Mouse (Mus musculus): ENCODE measurements around the gene Galm.
"Not testable (repeated sequence)": the region's sequence is repeated elsewhere in the genome, so short reads cannot be mapped to it uniquely, and the experiment has no call there.

Gene Galm

GRCm38 (mm10) chr17:80206671-80207581 lies 79.7 kb downstream of the Galm start, which contains the start of the genes Srsf7 and Ttc39d:
TSS of gene Srsf7 (minus strand) at chr17:80207307.
TSS of gene Ttc39d (plus strand) at chr17:80207460.
- peak; percentile 97 for DNase-seq (ENCODE audit: low read depth)

- DNase-seq (ENCODE audit: low read depth): not testable (repeated sequence)
Observed at GRCm38 (mm10) chr17:80213998-80214397, 86.7 kb downstream of the Galm start.

- no peak for DNase-seq (ENCODE audit: low read depth)
Observed at GRCm38 (mm10) chr17:80220131-80220530, 92.9 kb downstream of the Galm start.

- no peak for DNase-seq (ENCODE audit: low read depth)
Observed at GRCm38 (mm10) chr17:80221202-80221601, 93.9 kb downstream of the Galm start.

GRCm38 (mm10) chr17:80221890-80222628 lies 94.8 kb downstream of the Galm start:
- no peak for DNase-seq (ENCODE audit: low read depth)

- no peak for DNase-seq (ENCODE audit: low read depth)
Observed at GRCm38 (mm10) chr17:80223829-80224228, 96.6 kb downstream of the Galm start.

GRCm38 (mm10) chr17:80224326-80225116 lies 97.2 kb downstream of the Galm start, which contains the start of gene Gemin6:
TSS of gene Gemin6 (plus strand) at chr17:80224441.
- peak; percentile 81 for DNase-seq (ENCODE audit: low read depth)

- DNase-seq (ENCODE audit: low read depth): not testable (repeated sequence)
Observed at GRCm38 (mm10) chr17:80225142-80225541, 97.9 kb downstream of the Galm start.

- no peak for DNase-seq (ENCODE audit: low read depth)
Observed at GRCm38 (mm10) chr17:80229396-80229795, 102.1 kb downstream of the Galm start.

- no peak for DNase-seq (ENCODE audit: low read depth)
Observed at GRCm38 (mm10) chr17:80233844-80234243, 106.6 kb downstream of the Galm start.

- DNase-seq (ENCODE audit: low read depth): no peak
Observed at GRCm38 (mm10) chr17:80234376-80234775, 107.1 kb downstream of the Galm start.
